Mouse (Mus musculus): ENCODE results near the gene Cacng2.

Gene Cacng2

GRCm38 (mm10) chr15:78119704-78120103 lies at the start of gene Cacng2:
TSS of gene Cacng2 (minus strand) at chr15:78120028.
- peak; percentile 92 for DNase-seq (ENCODE audit: low read depth, low spot score)

GRCm38 (mm10) chr15:78169566-78169965 lies 49.7 kb upstream of the Cacng2 start:
- DNase-seq (ENCODE audit: low read depth, low spot score) = no peak

- DNase-seq (ENCODE audit: low read depth, low spot score) = no peak
These were observed 45.5 kb upstream of the Cacng2 start for GRCm38 (mm10) chr15:78165292-78165691.

- no peak for DNase-seq (ENCODE audit: low read depth, low spot score)
These were observed 44.6 kb upstream of the Cacng2 start for GRCm38 (mm10) chr15:78164466-78164865.

GRCm38 (mm10) chr15:78161946-78162345 lies 42.1 kb upstream of the Cacng2 start:
- no peak for DNase-seq (ENCODE audit: low read depth, low spot score)

- no peak for DNase-seq (ENCODE audit: low read depth, low spot score)
These were observed 38.5 kb upstream of the Cacng2 start for GRCm38 (mm10) chr15:78158335-78158734.

GRCm38 (mm10) chr15:78157824-78158223 lies 38.0 kb upstream of the Cacng2 start:
- DNase-seq (ENCODE audit: low read depth, low spot score) = no peak

- DNase-seq (ENCODE audit: low read depth, low spot score) = no peak
These were observed 37.5 kb upstream of the Cacng2 start for GRCm38 (mm10) chr15:78157330-78157729.

GRCm38 (mm10) chr15:78155421-78155820 lies 35.6 kb upstream of the Cacng2 start:
- DNase-seq (ENCODE audit: low read depth, low spot score) = no peak

GRCm38 (mm10) chr15:78153045-78153775 lies 33.4 kb upstream of the Cacng2 start:
- DNase-seq (ENCODE audit: low read depth, low spot score) = no peak

- no peak for DNase-seq (ENCODE audit: low read depth, low spot score)
These were observed 28.7 kb upstream of the Cacng2 start for GRCm38 (mm10) chr15:78148565-78148964.

- DNase-seq (ENCODE audit: low read depth, low spot score) = no peak
These were observed 20.4 kb upstream of the Cacng2 start for GRCm38 (mm10) chr15:78140226-78140625.

- no peak for DNase-seq (ENCODE audit: low read depth, low spot score)
These were observed 14.8 kb upstream of the Cacng2 start for GRCm38 (mm10) chr15:78134606-78135005.

GRCm38 (mm10) chr15:78133389-78133788 lies 13.6 kb upstream of the Cacng2 start:
- DNase-seq (ENCODE audit: low read depth, low spot score) = no peak

- DNase-seq (ENCODE audit: low read depth, low spot score) = no peak
These were observed 580 bp downstream of the Cacng2 start for GRCm38 (mm10) chr15:78119248-78119647.

GRCm38 (mm10) chr15:78118275-78118995 lies 1.4 kb downstream of the Cacng2 start:
- no peak for DNase-seq (ENCODE audit: low read depth, low spot score)

- no peak for DNase-seq (ENCODE audit: low read depth, low spot score)
These were observed 2.1 kb downstream of the Cacng2 start for GRCm38 (mm10) chr15:78117731-78118130.

- no peak for DNase-seq (ENCODE audit: low read depth, low spot score)
These were observed 2.9 kb downstream of the Cacng2 start for GRCm38 (mm10) chr15:78116936-78117335.

- no peak for DNase-seq (ENCODE audit: low read depth, low spot score)
These were observed 3.6 kb downstream of the Cacng2 start for GRCm38 (mm10) chr15:78116244-78116643.

GRCm38 (mm10) chr15:78099516-78099915 lies 20.3 kb downstream of the Cacng2 start:
- DNase-seq (ENCODE audit: low read depth, low spot score) = no peak

- DNase-seq (ENCODE audit: low read depth, low spot score) = no peak
These were observed 23.8 kb downstream of the Cacng2 start for GRCm38 (mm10) chr15:78096004-78096403.

GRCm38 (mm10) chr15:78093597-78093996 lies 26.2 kb downstream of the Cacng2 start:
- DNase-seq (ENCODE audit: low read depth, low spot score) = no peak
